Mouse (Mus musculus) kidney, postnatal 0 days (tissue): ENCODE measurements around the gene Map7d1. TPM values are rescaled to one million over a fixed set of nuclear protein-coding genes. Genes with fewer than 3 reads are reported as not detected.

Experiments used
- ATAC-seq: fragments of 200-750 bp; cut with Nextera tagmentation; replicated peaks from 2 replicates; pipeline ENCODE4 v1.8.0; 2017; ENCODE audit warnings: low read depth, moderate number of reproducible peaks, moderate TSS enrichment, moderate library complexity; ENCODE audit not compliant: low FRiP score
- DNase-seq: peaks from one replicate; pipeline ENCODE4 v3.0.0-alpha.2; 2016; ENCODE audit warnings: low spot score
- H3K27ac ChIP-seq: fragments of 300-500 bp; sonication (generic); 2 replicates; pipeline ENCODE4 v1.5.1; 2014; ENCODE audit warnings: mild to moderate bottlenecking
- H3K27me3 ChIP-seq: fragments of 300-500 bp; sonication (generic); 2 replicates; pipeline ENCODE4 v1.6.1; 2014; ENCODE audit warnings: low read length, mixed read lengths; ENCODE audit not compliant: insufficient read depth
- H3K36me3 ChIP-seq: fragments of 300-500 bp; sonication (generic); 2 replicates; pipeline ENCODE4 v1.6.1; 2014; ENCODE audit warnings: low read length, mixed read lengths; ENCODE audit not compliant: insufficient read depth
- H3K4me1 ChIP-seq: fragments of 300-500 bp; sonication (generic); replicated peaks from 2 replicates; pipeline ENCODE4 v1.6.1; 2014; ENCODE audit warnings: antibody characterized with exemption, low read length, mixed read lengths; ENCODE audit not compliant: insufficient read depth
- H3K4me2 ChIP-seq: fragments of 300-500 bp; sonication (generic); 2 replicates; pipeline ENCODE4 v1.6.1; 2014; ENCODE audit warnings: mild to moderate bottlenecking, low read length, moderate library complexity, mixed read lengths
- H3K4me3 ChIP-seq: fragments of 300-500 bp; sonication (generic); replicated peaks from 2 replicates; pipeline ENCODE4 v1.5.1; 2014; ENCODE audit warnings: low read depth, low read length
- H3K9ac ChIP-seq: fragments of 300-500 bp; sonication (generic); 2 replicates; pipeline ENCODE4 v1.6.1; 2014; ENCODE audit warnings: low read depth, low read length
- H3K9me3 ChIP-seq: fragments of 300-500 bp; sonication (generic); replicated peaks from 2 replicates; pipeline ENCODE4 v1.6.1; 2016; ENCODE audit warnings: low read length, inconsistent platforms, mixed read lengths
- CTCF ChIP-seq: IDR thresholded peaks from 2 replicates; pipeline ENCODE4 v1.5.1; 2016; ENCODE audit warnings: antibody characterized with exemption, low read depth, mild to moderate bottlenecking, moderate library complexity
- WGBS: fragments of 180-500 bp; shearing (Covaris S2); extraction: QIAGEN DNeasy Blood & Tissue Kit; methylation state at CpG from one replicate; pipeline ENCODE4 v1.1.7; 2014; 5-methylcytosine and 5-hydroxymethylcytosine counted together
- polyA plus RNA-seq: library from polyadenylated mRNA; unstranded; fragments of >200 nt; fragmentation: Nextera tagmentation; extraction: Ambion mirVana; gene quantifications from 2 replicates; pipeline ENCODE4 v1.2.1, GENCODE M21; 2015

The Map7d1 gene
- polyA plus RNA-seq, 1 experiment from 2014 or later, result 27.3 TPM

DNA sequence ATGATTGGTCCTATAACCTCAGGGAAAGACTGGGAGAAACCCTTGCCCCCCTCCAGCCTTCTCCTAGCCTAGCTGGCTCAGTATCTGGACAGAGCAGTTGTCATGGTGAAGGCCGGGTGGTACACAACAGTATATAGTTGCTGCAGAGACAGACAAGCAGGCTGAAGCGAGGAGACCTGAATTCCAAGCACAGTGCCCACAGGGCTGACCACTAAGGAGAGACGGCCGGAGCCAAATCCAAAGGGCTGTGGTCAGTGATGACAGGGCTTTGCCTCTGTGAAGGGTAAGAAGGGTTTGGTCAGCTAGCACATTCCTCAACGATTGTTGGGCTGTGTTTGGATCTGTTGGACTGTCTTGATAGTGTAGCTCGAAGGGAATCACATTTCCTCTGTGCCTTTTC is 5.1 kb upstream of the Map7d1 start:
- no peak overlapping the region for H3K4me3 ChIP-seq
- no peaks in the 10 kb centered on the region for H3K36me3 ChIP-seq
- TF ChIP-seq CTCF, result no peak
- WGBS, result 67% methylated on average over 6 of the region's 6 CpGs
- ATAC-seq (no peak), DNase-seq (no peak)
- H3K4me1 ChIP-seq, result peaks cover 36% of the 10 kb centered on the region
- no peak overlapping the region for H3K9ac ChIP-seq
- H3K4me2 ChIP-seq, result peak overlapping the region; percentile 45; the same call in 1 of the 2 replicates
- peak overlapping the region; percentile 95 for H3K27ac ChIP-seq
- no peaks in the 10 kb centered on the region for H3K9me3 ChIP-seq
- H3K27me3 ChIP-seq, result no peaks in the 10 kb centered on the region

- 4% methylated on average over 10 of the region's 10 CpGs for WGBS
- DNase-seq (peak; percentile 91), ATAC-seq (peak; percentile 48; the same call in 1 of the 2 replicates)
- 0 out of 2 replicates have a peak overlapping the region, but pooled peaks have one; percentile 15 for H3K9ac ChIP-seq
- no peaks in the 10 kb centered on the region for H3K27me3 ChIP-seq
- H3K36me3 ChIP-seq, result no peaks in the 10 kb centered on the region
- peak overlapping the region; percentile 95 for H3K27ac ChIP-seq
- peak overlapping the region; percentile 45 for H3K4me2 ChIP-seq
- H3K4me3 ChIP-seq, result no peak overlapping the region
- H3K4me1 ChIP-seq, result peaks cover 36% of the 10 kb centered on the region
- no peak for TF ChIP-seq CTCF
- H3K9me3 ChIP-seq, result no peaks in the 10 kb centered on the region
These were observed 4.5 kb upstream of the Map7d1 start for GRCm38 (mm10) chr4:126260520-126261201.

- H3K4me1 ChIP-seq, result peaks cover 40% of the 10 kb centered on the region
- DNase-seq (peak; percentile 95), ATAC-seq (no peak)
- no peaks in the 10 kb centered on the region for H3K27me3 ChIP-seq
- H3K36me3 ChIP-seq, result no peaks in the 10 kb centered on the region
- H3K9ac ChIP-seq, result 0 out of 2 replicates have a peak overlapping the region, but pooled peaks have one; percentile 31
- peak; percentile 19; the same call in 1 of the 2 replicates for TF ChIP-seq CTCF
- peak overlapping the region; percentile 95 for H3K27ac ChIP-seq
- H3K4me2 ChIP-seq, result peak overlapping the region; percentile 45
- 3% methylated on average over 15 of the region's 15 CpGs for WGBS
- no peaks in the 10 kb centered on the region for H3K9me3 ChIP-seq
- H3K4me3 ChIP-seq, result no peak overlapping the region; the same call in 1 of the 2 replicates
These were observed 3.5 kb upstream of the Map7d1 start for GRCm38 (mm10) chr4:126259523-126260160.

DNA sequence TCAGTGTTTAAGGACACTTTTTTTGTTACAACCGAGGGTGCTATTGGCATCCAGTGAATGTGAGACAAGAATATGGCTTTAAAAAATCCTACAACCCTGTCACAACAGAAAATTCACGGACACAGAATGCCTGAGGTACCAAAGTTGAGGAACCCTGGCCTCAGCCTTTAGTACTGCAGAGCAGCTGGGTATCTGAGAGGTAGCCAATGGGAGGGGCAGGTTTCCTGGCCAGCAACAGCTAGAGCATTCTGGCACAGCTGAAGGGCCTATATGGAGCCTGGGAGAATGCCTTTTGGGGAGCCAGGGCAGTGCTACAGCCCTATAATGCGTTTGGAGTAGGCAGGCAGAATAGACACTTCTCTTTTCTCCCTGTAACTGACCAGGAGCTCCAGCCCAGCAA is 2.9 kb upstream of the Map7d1 start:
- ATAC-seq, result no peak
- Histone ChIP-seq H3K4me3 (no peak overlapping the region), H3K9ac (no peak overlapping the region), H3K4me1 (peaks cover 46% of the 10 kb centered on the region), H3K27me3 (no peaks in the 10 kb centered on the region), H3K27ac (peak overlapping the region; percentile 95), H3K4me2 (peak overlapping the region; percentile 45; the same call in 1 of the 2 replicates), H3K9me3 (no peaks in the 10 kb centered on the region), H3K36me3 (no peaks in the 10 kb centered on the region)
- WGBS, result 30% methylated on average over 3 of the region's 3 CpGs
- TF ChIP-seq CTCF, result no peak
- DNase-seq, result no peak

GRCm38 (mm10) chr4:126256967-126257881 is 1.1 kb upstream of the Map7d1 start:
- DNase-seq, result peak; percentile 39
- H3K4me1 ChIP-seq, result peaks cover 43% of the 10 kb centered on the region
- H3K27ac ChIP-seq, result peak overlapping the region; percentile 89
- TF ChIP-seq CTCF, result no peak
- peak overlapping the region; percentile 83 for H3K9ac ChIP-seq
- H3K36me3 ChIP-seq, result no peaks in the 10 kb centered on the region
- H3K4me3 ChIP-seq, result peak overlapping the region; percentile 81
- H3K4me2 ChIP-seq, result peak overlapping the region; percentile 79
- no peaks in the 10 kb centered on the region for H3K27me3 ChIP-seq
- H3K9me3 ChIP-seq, result no peaks in the 10 kb centered on the region
- WGBS, result 7% methylated on average over 26 of the region's 26 CpGs
- ATAC-seq, result no peak
